Mouse (Mus musculus) erythroid progenitor cell, adult 5-6 weeks (primary cell): ENCODE results near the gene Psmd6. TPM values are rescaled to one million over a fixed set of nuclear protein-coding genes. Genes with fewer than 3 reads are reported as not detected.
A peak's percentile ranks its signal among the peaks of the same experiment; 100 is the strongest.

Source experiments
- ATAC-seq: replicated peaks from 2 replicates; pipeline ENCODE4 v1.8.0; 2016; ENCODE audit warnings: moderate number of reproducible peaks, mild to moderate bottlenecking, moderate TSS enrichment, inconsistent platforms; ENCODE audit not compliant: poor library complexity, low FRiP score, severe bottlenecking
- total RNA-seq, 2 experiments: library from RNA; stranded (forward) in 1 of 2; stranded (reverse) in 1 of 2; fragments of 150-400 nt in 1 of 2; fragments of 186-747, 209-891 nt in 1 of 2; gene quantifications; 2 replicates each; pipeline versions ENCODE4 v1.2.3 to v1.2.4; 2015 to 2017; ENCODE audit warnings: low replicate concordance in 2 of 2

Psmd6 gene
- total RNA-seq (2015; ENCODE audit: low replicate concordance) (71.4 and 86.8 TPM in 2 replicates), total RNA-seq (2017; ENCODE audit: low replicate concordance) (79.1 and 132 TPM in 2 replicates)

DNA sequence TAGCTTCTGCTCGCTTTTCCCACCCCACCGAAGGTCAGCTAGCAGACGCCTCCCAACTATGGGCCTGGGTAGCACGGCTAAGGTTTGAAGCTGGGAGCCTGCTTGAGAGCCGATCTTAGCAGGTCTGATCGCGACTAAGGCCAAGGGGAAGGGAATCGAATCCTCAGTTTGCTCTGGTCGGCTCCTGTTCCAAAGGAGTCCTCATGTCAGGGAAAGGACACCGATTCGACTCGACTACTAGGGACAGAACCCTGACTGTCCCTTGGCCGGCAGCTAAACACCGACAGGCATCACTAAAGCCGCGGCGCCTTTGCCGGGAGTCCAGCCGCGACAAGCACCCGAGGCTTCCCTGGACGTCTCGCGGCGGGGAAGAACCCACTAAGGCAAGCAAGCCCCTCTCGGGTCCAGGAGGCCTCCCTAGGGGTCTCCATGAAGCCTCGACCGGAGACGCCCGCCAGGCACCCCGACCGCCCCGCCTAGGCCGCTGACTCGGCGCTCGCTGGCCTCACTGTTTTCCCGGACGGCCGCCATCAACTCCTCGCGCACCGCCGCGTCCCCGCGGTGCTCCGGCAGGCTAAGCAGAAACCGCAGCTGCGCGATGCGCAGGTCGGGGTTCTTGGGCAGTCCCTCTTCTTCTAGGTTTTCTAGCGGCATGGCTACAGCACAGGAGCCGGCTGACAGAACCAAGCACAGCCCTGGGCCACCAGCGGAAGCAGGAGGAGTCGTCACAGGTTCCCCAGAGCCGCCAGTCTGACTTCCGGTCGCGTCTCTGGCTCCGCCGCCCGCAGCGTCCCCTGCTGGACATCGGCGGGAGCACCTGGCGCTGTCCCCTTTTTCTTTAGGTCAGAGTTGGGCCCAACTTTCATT is at the start of gene Psmd6:
Gene Psmd6, minus strand, starts transcription at position 755 of the 867 bp plus-strand sequence.
- peak; percentile 100 for ATAC-seq

DNA sequence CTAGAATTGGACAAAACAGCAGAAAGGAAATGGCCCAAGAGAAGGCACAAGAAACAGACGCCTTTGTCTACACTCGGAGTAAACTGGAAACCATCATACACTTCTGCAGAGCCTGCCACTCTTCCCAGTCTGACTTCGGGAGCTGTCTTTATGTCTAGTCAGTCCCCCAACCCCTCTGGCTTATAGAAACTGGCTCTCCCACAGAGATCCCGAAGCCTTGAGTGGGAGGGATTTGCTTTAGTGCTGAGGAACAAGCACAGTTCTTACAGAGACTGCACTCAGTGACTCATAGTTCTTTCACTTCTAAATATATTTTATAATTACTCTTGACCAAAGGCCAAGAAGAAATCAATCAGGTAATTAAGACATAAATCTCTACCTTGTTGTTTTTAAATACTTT is 10.1 kb downstream of the Psmd6 start:
- no peak for ATAC-seq

DNA sequence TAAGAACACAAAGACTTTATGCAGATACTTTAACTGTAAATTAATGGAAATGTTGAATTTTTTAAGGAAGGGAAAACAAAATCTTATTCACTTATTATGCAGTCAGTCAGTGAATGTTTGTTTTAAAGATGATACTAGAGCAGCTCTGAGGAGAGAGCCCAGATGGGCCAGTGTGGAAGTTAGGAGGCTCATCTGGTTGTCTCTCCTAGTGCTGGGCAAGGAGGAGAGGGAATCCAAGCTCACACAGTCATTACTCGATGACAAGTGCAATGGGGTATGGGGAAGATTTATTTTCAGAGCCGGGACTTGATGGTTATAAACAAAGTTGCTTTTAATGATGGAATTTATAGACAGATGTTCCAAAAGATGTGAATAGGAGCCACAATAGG is 15.9 kb downstream of the Psmd6 start:
- ATAC-seq, result no peak

DNA sequence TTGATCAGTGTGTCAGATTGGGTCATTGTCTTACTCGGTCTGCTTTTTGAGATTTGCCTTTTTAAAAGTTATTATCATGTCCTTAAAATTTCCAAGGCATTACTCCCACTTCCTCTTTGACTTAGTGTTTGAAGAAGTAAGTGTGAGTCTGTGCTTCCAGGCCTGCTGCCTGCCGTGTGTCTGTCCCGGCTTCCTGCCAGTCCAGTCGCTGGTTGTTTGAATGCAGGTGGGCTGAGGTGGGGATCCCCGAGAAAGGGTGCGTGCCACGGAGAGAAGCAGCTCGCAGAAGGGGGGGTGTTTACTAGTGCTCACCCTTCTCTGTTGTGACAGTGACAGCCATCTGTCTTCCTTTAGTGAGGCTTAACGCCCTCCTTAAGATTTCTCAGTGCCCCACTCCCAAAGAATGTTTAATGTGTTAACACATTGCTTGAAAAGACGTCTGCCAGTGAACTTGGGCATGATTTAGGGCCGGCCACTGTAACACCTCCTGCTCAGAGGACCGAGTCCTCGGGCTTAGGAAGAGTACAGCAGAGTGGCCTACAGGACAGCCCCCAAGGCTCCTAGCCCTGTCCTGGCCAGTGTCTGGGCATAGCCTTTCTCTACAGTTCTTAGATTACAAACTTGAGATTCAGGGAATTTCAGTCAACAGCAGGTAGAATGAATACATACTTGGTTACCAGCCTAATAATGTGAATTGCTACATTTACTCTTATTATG is 16.4 kb downstream of the Psmd6 start:
- no peak for ATAC-seq

DNA sequence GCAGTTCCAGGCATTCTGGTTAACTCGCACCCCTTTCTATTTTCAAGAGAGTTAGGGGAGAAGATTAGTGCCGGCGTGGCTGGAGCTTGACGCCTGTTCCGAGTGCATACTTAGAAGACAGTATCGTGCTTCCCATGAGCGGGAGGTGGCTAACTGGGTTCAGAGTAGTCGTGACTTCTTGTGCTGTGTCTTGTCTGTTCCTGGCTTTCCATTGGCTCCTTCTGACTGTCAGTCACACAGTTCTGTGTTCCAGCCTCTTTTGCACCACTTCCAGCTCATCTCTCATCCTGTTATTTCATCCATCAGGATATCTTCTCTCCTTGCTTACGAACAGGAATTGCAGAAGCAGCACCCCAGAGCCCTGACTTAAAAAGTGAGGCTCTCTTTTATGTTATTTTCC is 19.5 kb downstream of the Psmd6 start:
- no peak for ATAC-seq

DNA sequence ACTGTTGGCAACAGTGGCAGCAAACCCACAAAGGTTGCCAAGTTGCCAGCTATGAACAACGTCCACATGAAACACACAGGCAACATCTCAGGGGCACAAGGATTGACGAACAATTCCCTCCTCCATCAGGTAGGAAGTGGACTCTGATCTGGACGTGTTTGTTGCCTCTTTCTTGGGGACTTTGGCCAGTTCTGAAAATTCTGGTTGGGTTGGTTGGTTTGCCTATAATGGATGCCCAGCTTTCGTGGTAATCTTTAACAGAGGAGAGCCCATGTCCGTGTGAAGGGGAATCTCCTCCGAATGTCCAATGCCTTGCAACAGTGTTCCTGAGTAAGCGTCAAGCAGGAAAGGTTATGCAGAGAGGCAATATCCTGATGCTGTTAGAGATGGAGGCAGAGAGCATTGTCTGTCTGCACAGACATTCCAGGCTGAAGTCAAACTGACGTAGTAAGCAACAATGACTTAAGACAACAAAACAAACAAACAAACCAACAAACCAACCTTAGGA is 20.0 kb downstream of the Psmd6 start:
- no peak for ATAC-seq

DNA sequence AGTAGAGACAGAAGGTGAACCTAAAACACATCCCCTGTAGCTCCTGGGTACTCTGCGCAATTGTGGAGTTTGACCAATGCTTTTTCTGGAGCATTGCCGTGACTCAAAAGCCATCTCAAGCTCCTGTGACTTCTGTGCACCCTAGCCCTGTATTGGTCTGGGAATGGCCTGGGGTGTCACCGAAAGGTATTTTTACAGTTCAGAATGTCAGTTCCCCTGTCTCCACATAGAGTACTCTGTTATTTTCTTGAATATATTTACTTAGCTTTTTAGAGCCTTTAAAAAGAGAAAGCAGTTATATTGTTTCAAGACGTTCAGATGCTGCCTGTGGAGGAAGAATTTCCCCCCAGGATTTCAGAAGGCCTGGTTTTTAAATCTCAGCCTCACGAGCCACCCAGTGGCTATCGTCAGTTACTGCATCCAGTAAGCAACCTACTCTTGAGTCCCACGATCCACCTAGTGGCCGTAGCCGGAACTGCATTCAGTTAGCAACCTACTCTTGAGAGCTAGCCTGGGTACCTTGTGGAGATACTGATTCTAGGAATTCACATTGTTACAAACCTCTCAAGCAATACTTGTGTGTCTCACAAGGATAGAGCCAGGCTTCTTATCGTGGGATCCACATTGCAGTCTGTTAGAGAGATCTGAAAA is 22.3 kb downstream of the Psmd6 start:
- ATAC-seq, result peak; percentile 88

DNA sequence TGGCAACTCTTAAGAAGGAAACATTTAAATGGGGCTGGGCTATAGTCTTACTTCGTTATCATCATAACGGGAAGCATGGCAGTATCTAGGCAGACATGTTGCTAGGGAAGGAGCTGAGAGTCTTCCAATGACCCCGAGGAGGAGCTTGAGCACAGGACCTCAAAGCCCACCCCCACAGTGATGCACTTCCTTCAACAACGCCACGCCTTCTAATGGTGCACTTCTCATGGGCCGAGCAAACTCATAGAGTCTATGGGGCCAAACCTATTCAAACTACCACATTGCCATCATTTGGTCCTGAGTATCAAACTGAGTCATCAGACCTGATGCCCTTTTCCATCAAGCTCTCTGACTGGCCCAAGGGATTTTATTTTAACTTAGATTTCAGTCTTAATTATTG is 30.2 kb downstream of the Psmd6 start:
- ATAC-seq, result no peak

DNA sequence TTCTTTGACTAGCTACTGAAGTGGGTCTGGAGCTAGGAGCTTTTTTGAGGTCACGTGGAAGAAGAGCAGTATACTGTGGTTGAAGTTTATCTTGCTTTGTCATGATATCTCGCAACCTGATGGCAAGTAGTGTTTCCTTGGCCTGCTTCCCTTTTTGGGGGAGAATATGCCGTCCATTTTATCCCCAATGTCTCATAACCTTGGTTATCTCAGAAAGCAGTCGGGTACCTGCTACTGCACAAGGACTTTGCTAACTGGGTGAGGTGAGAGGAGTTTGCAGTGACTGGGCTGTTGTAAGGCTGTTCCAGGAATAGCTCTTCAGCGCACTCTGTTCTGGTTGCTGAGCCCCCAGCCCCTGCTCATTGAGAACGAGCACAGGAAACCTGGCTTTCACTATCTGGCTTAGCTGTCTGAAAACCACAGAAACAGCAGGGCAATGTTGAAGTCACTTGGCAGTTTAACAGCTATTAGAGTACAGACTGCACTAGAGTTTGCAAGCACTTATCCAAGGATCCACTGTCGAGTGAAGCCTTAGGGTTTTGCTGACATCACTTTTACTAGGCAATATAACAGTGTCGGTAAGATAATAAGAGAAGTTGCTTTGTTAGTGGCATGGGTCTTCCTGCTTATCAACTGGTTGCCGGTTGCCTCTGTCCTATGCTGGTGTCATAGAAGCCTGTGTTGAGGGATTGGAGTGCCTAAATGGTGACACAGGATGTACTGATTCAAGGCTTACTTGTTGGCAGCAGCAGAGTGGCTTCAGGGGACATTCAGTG is 32.6 kb downstream of the Psmd6 start:
- ATAC-seq, result peak; percentile 55

DNA sequence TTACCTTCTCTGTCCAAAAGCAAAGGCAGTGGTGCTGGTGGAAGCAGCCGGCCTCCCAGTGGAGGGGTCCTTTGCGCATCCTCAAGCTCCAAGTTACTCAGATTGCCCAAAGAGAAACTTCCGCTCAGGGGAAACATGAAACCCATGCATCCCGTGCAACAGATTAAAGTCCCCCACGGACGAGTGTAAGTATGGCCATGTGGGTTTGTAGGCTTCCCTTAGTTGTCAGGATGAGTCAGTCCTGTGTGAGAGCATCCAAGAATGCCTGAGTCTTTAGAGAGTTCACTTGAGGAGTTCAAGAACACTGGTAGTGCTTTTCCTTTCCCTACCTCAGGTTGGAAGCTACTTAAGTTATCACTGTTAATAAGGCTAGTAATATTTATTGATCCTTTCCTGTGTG is 33.4 kb downstream of the Psmd6 start:
- ATAC-seq, result no peak

DNA sequence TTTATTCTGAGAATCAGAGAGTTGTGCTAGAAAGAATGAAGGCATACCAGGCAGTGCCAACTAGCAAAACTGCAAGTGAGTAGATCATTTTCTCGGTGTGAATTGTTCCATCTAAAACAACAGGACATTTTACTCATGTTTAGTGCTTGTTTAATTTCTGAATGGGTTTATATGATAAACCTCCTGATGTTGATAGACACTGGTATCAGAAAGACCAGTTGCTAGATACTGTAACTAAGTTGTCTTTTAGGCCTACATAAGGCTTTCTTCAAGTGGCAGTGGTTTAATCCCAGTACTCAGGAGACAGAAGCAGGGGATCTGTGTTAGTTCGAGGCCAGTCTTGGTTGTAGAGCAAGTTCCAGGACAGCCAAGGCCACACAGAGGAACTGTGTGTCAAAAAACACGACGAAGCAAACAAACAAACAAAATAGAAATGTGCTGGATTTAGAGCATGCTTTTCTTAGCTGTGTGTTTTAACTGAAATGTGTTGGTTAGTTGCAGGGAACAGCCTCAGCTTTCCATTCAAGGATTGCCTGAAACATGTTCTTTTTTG is 34.0 kb downstream of the Psmd6 start:
- no peak; the same call in 1 of the 2 replicates for ATAC-seq

DNA sequence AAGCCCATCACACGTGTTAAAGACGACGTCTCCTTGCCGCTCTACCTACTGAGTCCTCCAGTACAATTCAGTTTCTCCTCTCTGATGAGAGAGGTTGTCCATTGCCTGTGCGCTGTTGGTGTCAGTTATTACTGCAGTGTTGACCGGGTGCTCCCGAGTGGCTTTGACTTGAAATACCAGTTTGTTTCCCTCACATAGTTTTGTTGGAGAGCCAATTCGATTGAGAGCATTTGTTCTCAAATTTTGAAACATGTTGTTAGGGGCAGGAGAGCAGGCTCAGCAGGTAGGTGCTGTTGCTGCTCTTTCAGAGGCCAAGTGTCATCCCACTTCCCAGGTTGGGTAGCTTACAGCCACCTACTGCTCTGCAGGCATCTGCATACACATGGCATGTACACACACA is 37.0 kb downstream of the Psmd6 start:
- no peak for ATAC-seq

DNA sequence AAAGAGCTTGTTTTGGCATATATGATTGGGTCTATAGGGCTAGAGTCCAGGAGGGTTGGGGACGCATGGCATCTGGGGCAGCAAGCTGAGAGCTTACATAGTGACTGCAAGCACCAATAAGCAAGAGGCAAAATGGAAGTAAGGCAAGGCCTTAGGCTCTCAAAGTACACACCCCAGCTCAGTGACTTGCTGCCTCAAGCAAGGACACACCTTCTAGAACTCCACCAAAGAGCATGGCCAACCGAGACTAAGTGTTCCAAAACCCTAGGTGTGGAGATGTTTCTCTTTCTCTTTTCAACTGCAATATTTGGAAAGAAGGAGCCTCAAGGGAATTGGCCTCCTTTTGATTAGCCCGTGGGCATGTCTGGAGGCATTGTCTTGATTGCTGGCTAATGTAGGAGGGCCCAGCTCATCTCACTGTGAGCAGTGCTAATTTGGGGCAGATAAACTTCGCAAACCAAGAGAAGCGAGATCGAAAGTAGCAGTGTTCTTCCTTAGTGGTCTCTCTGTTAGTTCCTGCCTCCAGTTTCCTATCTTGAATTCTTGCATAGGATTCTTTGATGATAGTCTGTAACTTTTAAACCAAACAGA is 40.1 kb downstream of the Psmd6 start:
- ATAC-seq, result peak; percentile 75

DNA sequence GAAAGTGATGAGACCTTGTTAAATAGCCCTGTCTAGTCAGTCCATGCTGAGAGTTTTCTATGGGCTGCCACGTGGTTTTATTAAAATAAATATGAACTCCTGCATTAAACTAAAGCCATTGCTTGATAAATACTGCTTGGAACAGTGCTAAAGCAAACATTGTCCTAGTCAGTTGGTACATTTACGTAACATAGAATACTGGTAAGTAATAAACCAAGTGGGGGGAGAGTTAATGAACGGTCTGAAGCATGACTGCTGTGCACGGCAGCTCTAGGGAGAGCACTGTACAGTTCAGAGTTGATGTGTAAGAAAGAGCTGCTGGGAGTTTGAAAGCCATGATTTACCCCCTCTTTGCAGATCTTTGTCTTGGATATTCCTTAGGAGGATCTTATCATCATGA is 49.3 kb downstream of the Psmd6 start:
- no peak for ATAC-seq

DNA sequence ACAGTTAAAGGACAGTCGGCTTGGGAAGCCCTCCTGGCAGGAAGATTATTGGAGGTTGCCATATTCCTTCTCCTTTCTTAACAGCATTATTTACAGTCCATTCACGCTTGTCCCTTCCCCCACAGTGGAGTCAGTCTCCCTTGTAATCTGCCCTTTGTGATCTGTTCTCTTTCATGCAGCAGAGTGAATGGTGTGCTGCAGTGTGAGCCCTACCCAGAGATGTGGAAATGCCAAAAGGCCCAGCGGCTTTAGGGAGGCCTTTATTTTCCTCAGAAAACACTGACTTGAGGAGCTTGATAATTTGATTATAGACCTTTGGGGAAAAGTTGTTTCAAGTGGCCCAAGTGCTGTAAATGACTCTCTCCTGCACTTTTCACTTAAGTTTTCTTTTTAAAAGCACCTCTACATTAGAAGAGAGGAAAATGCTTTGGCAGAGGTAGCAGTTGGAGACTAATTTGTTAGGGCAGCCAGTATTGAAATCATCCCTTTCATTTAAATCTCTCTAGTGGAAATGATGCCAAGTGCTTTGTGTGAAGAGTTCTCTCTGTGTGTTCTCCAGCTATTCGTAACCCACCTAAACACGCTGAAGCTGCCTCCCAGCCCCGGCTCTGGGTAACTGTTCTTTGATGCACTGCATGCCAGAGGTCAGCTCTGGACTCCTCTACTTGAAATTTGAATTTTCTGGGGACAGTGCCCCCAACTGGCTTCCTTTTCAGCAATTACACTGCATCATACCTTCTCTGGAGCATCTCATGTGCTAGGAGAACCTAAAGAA is 50.1 kb downstream of the Psmd6 start:
- no peak for ATAC-seq

DNA sequence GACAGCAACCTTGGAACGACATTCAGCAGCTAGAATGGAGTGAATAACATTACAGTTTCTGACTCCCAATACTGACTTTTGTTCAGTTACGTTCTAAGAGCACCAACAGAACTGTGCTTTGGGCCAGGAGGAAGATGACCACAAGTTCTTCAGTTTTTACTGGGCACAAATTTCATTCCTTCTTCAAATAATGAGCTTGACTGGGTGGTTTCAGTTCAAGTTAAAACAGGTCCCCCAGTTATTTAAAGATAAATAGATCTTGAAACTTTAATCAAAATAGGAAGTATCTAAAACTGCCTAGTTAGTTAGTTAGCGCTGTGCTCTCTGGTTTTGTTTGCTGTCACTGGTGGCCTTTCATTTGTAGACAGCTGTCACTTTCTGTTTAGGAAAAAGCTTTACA is 52.2 kb downstream of the Psmd6 start:
- ATAC-seq, result no peak

DNA sequence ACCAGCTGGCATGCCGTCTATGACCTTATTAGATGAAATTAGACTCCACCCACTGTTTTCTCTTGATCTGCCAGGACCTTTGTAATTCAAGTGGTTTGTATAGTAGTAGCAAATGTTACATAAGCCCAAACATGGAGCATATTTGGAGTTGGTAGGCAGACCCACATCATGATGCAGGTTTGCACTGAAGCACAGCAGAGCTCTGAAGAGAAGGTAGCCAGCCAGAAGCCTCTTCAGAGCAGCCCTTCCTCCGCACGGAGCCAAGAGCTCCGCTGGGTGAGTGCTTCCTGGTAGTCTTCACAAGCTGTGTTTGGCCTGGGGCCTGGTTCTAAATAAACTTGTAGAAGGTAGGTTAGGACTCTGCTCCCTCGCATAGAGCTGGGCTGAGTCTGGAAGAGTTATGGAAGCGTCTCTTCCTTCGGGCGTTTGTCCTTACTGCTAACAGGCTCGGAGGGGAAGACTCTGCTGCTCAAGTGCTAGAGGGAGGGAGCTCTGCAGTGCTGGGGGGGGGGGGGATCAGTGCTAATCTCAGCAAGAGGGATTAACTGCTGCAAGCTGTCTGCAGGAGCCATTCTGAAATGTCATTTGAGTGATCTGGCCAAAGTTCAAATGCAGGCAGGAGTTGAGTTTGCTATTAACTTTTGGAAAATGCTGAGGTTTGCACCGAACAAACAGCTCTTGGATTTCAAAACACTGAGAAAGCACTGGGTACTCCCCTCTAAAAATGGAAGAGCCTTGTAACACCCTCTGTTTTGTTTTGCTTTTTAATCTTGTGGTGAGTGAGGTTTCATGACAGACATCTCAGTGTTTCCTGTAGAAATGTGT is 52.9 kb downstream of the Psmd6 start:
- peak; percentile 56 for ATAC-seq
